Mouse (Mus musculus): ENCODE results near the gene Cdk4. TPM values are rescaled to one million over a fixed set of nuclear protein-coding genes. Genes with fewer than 3 reads are reported as not detected.
A peak's percentile ranks its signal among the peaks of the same experiment; 100 is the strongest.

Gene Cdk4
- polyA plus RNA-seq, 1 experiment from 2014 or later, result 2,665 TPM

GRCm38 (mm10) chr10:127079665-127080391 is 16.5 kb downstream of the Cdk4 start:
- peak overlapping the region; percentile 84 for H3K27ac ChIP-seq

GRCm38 (mm10) chr10:127080901-127081780 is 17.8 kb downstream of the Cdk4 start:
- peak overlapping the region; percentile 47; the same call in 1 of the 2 replicates for H3K27ac ChIP-seq
- peaks cover 64% of the 10 kb centered on the region for H3K4me1 ChIP-seq (replicated peaks)
- peak overlapping the region; percentile 78 for H3K4me3 ChIP-seq
- no peaks in the 10 kb centered on the region for H3K36me3 ChIP-seq
- DNase-seq (ENCODE audit: low spot score), result peak; percentile 38
- H3K27me3 ChIP-seq (ENCODE audit: insufficient read depth, poor library complexity, severe bottlenecking), result peaks cover 94% of the 10 kb centered on the region
- H3K9me3 ChIP-seq, result no peaks in the 10 kb centered on the region
- 2% methylated on average over 48 of the region's 48 CpGs for WGBS

More at GRCm38 (mm10) chr10:127079665-127080391, 16.5 kb downstream of the Cdk4 start:
- Histone ChIP-seq H3K27me3 (ENCODE audit: insufficient read depth, poor library complexity, severe bottlenecking) (peaks cover 100% of the 10 kb centered on the region), H3K36me3 (no peaks in the 10 kb centered on the region), H3K4me1 (replicated peaks) (peaks cover 66% of the 10 kb centered on the region), H3K9me3 (no peaks in the 10 kb centered on the region), H3K4me3 (peak overlapping the region; percentile 78)
- under 1% methylated on average over 70 of the region's 70 CpGs for WGBS
- peak; percentile 38 for DNase-seq (ENCODE audit: low spot score)

GRCm38 (mm10) chr10:127081996-127082620 is 18.8 kb downstream of the Cdk4 start:
- Histone ChIP-seq H3K4me3 (peak overlapping the region; percentile 78), H3K27me3 (ENCODE audit: insufficient read depth, poor library complexity, severe bottlenecking) (peaks cover 88% of the 10 kb centered on the region), H3K9me3 (no peaks in the 10 kb centered on the region), H3K4me1 (replicated peaks) (peaks cover 61% of the 10 kb centered on the region), H3K36me3 (no peaks in the 10 kb centered on the region), H3K27ac (no peak overlapping the region)
- WGBS, result 30% methylated on average over 8 of the region's 8 CpGs
- peak; percentile 60 for DNase-seq (ENCODE audit: low spot score)

GRCm38 (mm10) chr10:127083292-127083914 is 20.1 kb downstream of the Cdk4 start:
- Histone ChIP-seq H3K27me3 (ENCODE audit: insufficient read depth, poor library complexity, severe bottlenecking) (peaks cover 88% of the 10 kb centered on the region), H3K4me1 (replicated peaks) (peaks cover 50% of the 10 kb centered on the region), H3K4me3 (no peak overlapping the region), H3K36me3 (no peaks in the 10 kb centered on the region), H3K9me3 (no peaks in the 10 kb centered on the region), H3K27ac (no peak overlapping the region)
- no peak for DNase-seq (ENCODE audit: low spot score)
- 29% methylated on average over 8 of the region's 8 CpGs for WGBS

- H3K36me3 ChIP-seq, result no peaks in the 10 kb centered on the region
- H3K4me1 ChIP-seq (replicated peaks), result peaks cover 45% of the 10 kb centered on the region
- H3K4me3 ChIP-seq, result no peak overlapping the region
- no peak for DNase-seq (ENCODE audit: low spot score)
- no peak overlapping the region for H3K27ac ChIP-seq
- H3K27me3 ChIP-seq (ENCODE audit: insufficient read depth, poor library complexity, severe bottlenecking), result peaks cover 88% of the 10 kb centered on the region
- no peaks in the 10 kb centered on the region for H3K9me3 ChIP-seq
- 61% methylated on average over 5 of the region's 5 CpGs for WGBS
Measured at GRCm38 (mm10) chr10:127083915-127084306, 20.6 kb downstream of the Cdk4 start.

- Histone ChIP-seq H3K27me3 (ENCODE audit: insufficient read depth, poor library complexity, severe bottlenecking) (peaks cover 88% of the 10 kb centered on the region), H3K36me3 (no peaks in the 10 kb centered on the region), H3K27ac (no peak overlapping the region), H3K4me3 (no peak overlapping the region), H3K4me1 (replicated peaks) (peaks cover 34% of the 10 kb centered on the region), H3K9me3 (no peaks in the 10 kb centered on the region)
- DNase-seq (ENCODE audit: low spot score), result no peak
- 84% methylated on average over 9 of the region's 9 CpGs for WGBS
Measured at GRCm38 (mm10) chr10:127085052-127085451, 21.7 kb downstream of the Cdk4 start.

GRCm38 (mm10) chr10:127085633-127086032 is 22.3 kb downstream of the Cdk4 start:
- H3K4me3 ChIP-seq, result no peak overlapping the region
- H3K27me3 ChIP-seq (ENCODE audit: insufficient read depth, poor library complexity, severe bottlenecking), result peaks cover 88% of the 10 kb centered on the region
- H3K36me3 ChIP-seq, result no peaks in the 10 kb centered on the region
- WGBS, result 75% methylated on average over 6 of the region's 6 CpGs
- H3K9me3 ChIP-seq, result no peaks in the 10 kb centered on the region
- no peak for DNase-seq (ENCODE audit: low spot score)
- peaks cover 33% of the 10 kb centered on the region for H3K4me1 ChIP-seq (replicated peaks)
- no peak overlapping the region for H3K27ac ChIP-seq

- Histone ChIP-seq H3K4me3 (peak overlapping the region; percentile 39), H3K36me3 (peaks cover 16% of the 10 kb centered on the region), H3K4me1 (replicated peaks) (peaks cover 23% of the 10 kb centered on the region), H3K27me3 (ENCODE audit: insufficient read depth, poor library complexity, severe bottlenecking) (peaks cover 81% of the 10 kb centered on the region), H3K27ac (no peak overlapping the region), H3K9me3 (no peaks in the 10 kb centered on the region)
- 8% methylated on average over 57 of the region's 57 CpGs for WGBS
- DNase-seq (ENCODE audit: low spot score), result peak; percentile 27
Measured at GRCm38 (mm10) chr10:127090560-127091411, 27.5 kb downstream of the Cdk4 start.

- 11% methylated on average over 51 of the region's 51 CpGs for WGBS
- Histone ChIP-seq H3K9me3 (no peaks in the 10 kb centered on the region), H3K4me3 (peak overlapping the region; percentile 39), H3K36me3 (peaks cover 26% of the 10 kb centered on the region), H3K27ac (0 out of 2 replicates have a peak overlapping the region, but pooled peaks have one; percentile 13), H3K4me1 (replicated peaks) (peaks cover 23% of the 10 kb centered on the region), H3K27me3 (ENCODE audit: insufficient read depth, poor library complexity, severe bottlenecking) (peaks cover 81% of the 10 kb centered on the region)
- no peak for DNase-seq (ENCODE audit: low spot score)
Measured at GRCm38 (mm10) chr10:127091507-127092396, 28.4 kb downstream of the Cdk4 start.

GRCm38 (mm10) chr10:127092742-127093141 is 29.4 kb downstream of the Cdk4 start:
- no peak for DNase-seq (ENCODE audit: low spot score)
- H3K9me3 ChIP-seq, result no peaks in the 10 kb centered on the region
- H3K27ac ChIP-seq, result no peak overlapping the region
- WGBS, result 58% methylated on average over 4 of the region's 4 CpGs
- peaks cover 23% of the 10 kb centered on the region for H3K4me1 ChIP-seq (replicated peaks)
- H3K27me3 ChIP-seq (ENCODE audit: insufficient read depth, poor library complexity, severe bottlenecking), result peaks cover 71% of the 10 kb centered on the region
- H3K4me3 ChIP-seq, result no peak overlapping the region
- peaks cover 36% of the 10 kb centered on the region for H3K36me3 ChIP-seq

GRCm38 (mm10) chr10:127094382-127094802 is 31.1 kb downstream of the Cdk4 start:
- no peak for DNase-seq (ENCODE audit: low spot score)
- H3K27ac ChIP-seq, result no peak overlapping the region
- H3K4me3 ChIP-seq, result no peak overlapping the region
- H3K4me1 ChIP-seq (replicated peaks), result peaks cover 23% of the 10 kb centered on the region
- peaks cover 54% of the 10 kb centered on the region for H3K27me3 ChIP-seq (ENCODE audit: insufficient read depth, poor library complexity, severe bottlenecking)
- 68% methylated on average over 7 of the region's 7 CpGs for WGBS
- H3K36me3 ChIP-seq, result peaks cover 52% of the 10 kb centered on the region
- no peaks in the 10 kb centered on the region for H3K9me3 ChIP-seq
